Mouse (Mus musculus) forebrain, embryonic 15.5 days (tissue): ENCODE results near the gene Anks3. TPM values are rescaled to one million over a fixed set of nuclear protein-coding genes. Genes with fewer than 3 reads are reported as not detected.

Source experiments
- ATAC-seq: fragments of 200-750 bp; cut with Nextera tagmentation; replicated peaks from 2 replicates; pipeline ENCODE4 v1.8.0; 2017; ENCODE audit warnings: mild to moderate bottlenecking, moderate TSS enrichment, moderate library complexity
- H3K27ac ChIP-seq: fragments of 300-500 bp; sonication (generic); replicated peaks from 2 replicates; pipeline ENCODE4 v1.5.1; 2015; ENCODE audit warnings: mild to moderate bottlenecking, inconsistent platforms
- H3K27me3 ChIP-seq: fragments of 300-500 bp; sonication (generic); 2 replicates; pipeline ENCODE4 v1.6.1; 2015; ENCODE audit warnings: inconsistent platforms
- H3K36me3 ChIP-seq: fragments of 300-500 bp; sonication (generic); 2 replicates; pipeline ENCODE4 v1.6.1; 2015; ENCODE audit warnings: mild to moderate bottlenecking, inconsistent platforms
- H3K4me1 ChIP-seq: fragments of 300-500 bp; sonication (generic); 2 replicates; pipeline ENCODE4 v1.6.1; 2015; ENCODE audit warnings: inconsistent platforms
- H3K4me2 ChIP-seq: fragments of 300-500 bp; sonication (generic); replicated peaks from 2 replicates; pipeline ENCODE4 v1.6.1; 2015; ENCODE audit warnings: mild to moderate bottlenecking, inconsistent platforms
- H3K4me3 ChIP-seq: fragments of 300-500 bp; sonication (generic); 2 replicates; pipeline ENCODE4 v1.5.1; 2015; ENCODE audit warnings: mild to moderate bottlenecking, inconsistent platforms
- H3K9ac ChIP-seq: fragments of 300-500 bp; sonication (generic); replicated peaks from 2 replicates; pipeline ENCODE4 v1.6.1; 2015; ENCODE audit warnings: mild to moderate bottlenecking, inconsistent platforms
- H3K9me3 ChIP-seq: fragments of 300-500 bp; sonication (generic); 2 replicates; pipeline ENCODE4 v1.6.1; 2016; ENCODE audit warnings: inconsistent platforms
- WGBS: fragments of 180-500 bp; shearing (Covaris S2); methylation state at CpG from one replicate; pipeline ENCODE4 v1.1.7; 2015; ENCODE audit warnings: mixed read lengths; 5-methylcytosine and 5-hydroxymethylcytosine counted together
- polyA plus RNA-seq: library from polyadenylated mRNA; unstranded; fragments of >200 nt; fragmentation: Nextera tagmentation; extraction: Ambion mirVana; gene quantifications from 2 replicates; pipeline ENCODE4 v1.2.1, GENCODE M21; 2015

Gene Anks3
- polyA plus RNA-seq, 1 experiment from 2014 or later = 80.7 TPM

GRCm38 (mm10) chr16:4963346-4963745 lies 659 bp downstream of the Anks3 start:
- Histone ChIP-seq H3K9ac (peak overlapping the region; percentile 77), H3K27ac (0 out of 2 replicates have a peak overlapping the region, but pooled peaks have one; percentile 85), H3K27me3 (no peaks in the 10 kb centered on the region), H3K4me2 (peak overlapping the region; percentile 68), H3K36me3 (no peaks in the 10 kb centered on the region), H3K4me3 (peak overlapping the region; percentile 80), H3K4me1 (peaks cover 25% of the 10 kb centered on the region), H3K9me3 (no peaks in the 10 kb centered on the region)
- WGBS = 37% methylated on average over 9 of the region's 9 CpGs
- ATAC-seq = no peak

- Histone ChIP-seq H3K4me1 (peaks cover 22% of the 10 kb centered on the region), H3K36me3 (peaks cover 15% of the 10 kb centered on the region), H3K4me2 (no peak overlapping the region), H3K27ac (no peak overlapping the region), H3K4me3 (no peak overlapping the region), H3K9me3 (no peaks in the 10 kb centered on the region), H3K9ac (no peak overlapping the region), H3K27me3 (no peaks in the 10 kb centered on the region)
- 91% methylated on average over 8 of the region's 8 CpGs for WGBS
- ATAC-seq = no peak
These were observed 3.7 kb downstream of the Anks3 start for GRCm38 (mm10) chr16:4960260-4960659.

GRCm38 (mm10) chr16:4957446-4957845 lies 6.6 kb downstream of the Anks3 start:
- H3K27me3 ChIP-seq = no peaks in the 10 kb centered on the region
- H3K4me3 ChIP-seq = no peak overlapping the region
- peaks cover 43% of the 10 kb centered on the region for H3K36me3 ChIP-seq
- no peaks in the 10 kb centered on the region for H3K9me3 ChIP-seq
- H3K27ac ChIP-seq = no peak overlapping the region
- WGBS = 90% methylated on average over 3 of the region's 3 CpGs
- H3K4me2 ChIP-seq = no peak overlapping the region
- ATAC-seq = no peak
- H3K9ac ChIP-seq = no peak overlapping the region
- peaks cover 7% of the 10 kb centered on the region for H3K4me1 ChIP-seq

GRCm38 (mm10) chr16:4956609-4957008 lies 7.4 kb downstream of the Anks3 start:
- Histone ChIP-seq H3K4me3 (no peak overlapping the region), H3K4me1 (no peaks in the 10 kb centered on the region), H3K36me3 (peaks cover 50% of the 10 kb centered on the region), H3K9me3 (no peaks in the 10 kb centered on the region), H3K27me3 (no peaks in the 10 kb centered on the region), H3K9ac (no peak overlapping the region), H3K27ac (no peak overlapping the region), H3K4me2 (no peak overlapping the region)
- WGBS = 91% methylated on average over 3 of the region's 3 CpGs
- no peak for ATAC-seq

DNA sequence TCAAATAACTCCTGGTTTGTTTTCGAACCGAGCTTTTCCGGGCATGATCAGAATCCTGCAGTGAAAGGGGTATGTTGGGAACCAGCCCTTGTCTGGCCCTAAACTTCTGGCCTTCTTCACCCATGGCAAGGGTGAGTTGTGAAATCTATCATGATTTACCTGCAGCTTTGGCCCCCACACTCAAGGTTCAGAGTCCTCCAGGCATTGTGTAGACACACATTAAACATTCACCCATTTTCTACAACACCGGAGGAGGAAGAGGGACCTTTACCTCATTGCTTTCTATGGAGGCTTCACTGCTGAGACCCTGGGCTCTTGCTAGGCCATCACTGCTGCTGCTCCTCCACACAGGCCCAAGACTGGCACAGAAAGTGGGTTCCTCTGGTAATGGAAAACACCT lies 16.6 kb downstream of the Anks3 start:
- H3K9me3 ChIP-seq = no peaks in the 10 kb centered on the region
- WGBS = 79% methylated on average over 4 of the region's 4 CpGs

GRCm38 (mm10) chr16:4946155-4946554 lies 17.9 kb downstream of the Anks3 start:
- ATAC-seq = no peak
- 90% methylated on average over 3 of the region's 3 CpGs for WGBS
- H3K27me3 ChIP-seq = no peaks in the 10 kb centered on the region

More for the DNA sequence above, 16.6 kb downstream of the Anks3 start:
- ATAC-seq = no peak
- Histone ChIP-seq H3K4me1 (no peaks in the 10 kb centered on the region), H3K27ac (no peak overlapping the region), H3K4me2 (no peak overlapping the region), H3K9ac (no peak overlapping the region), H3K27me3 (no peaks in the 10 kb centered on the region), H3K4me3 (no peak overlapping the region), H3K36me3 (peaks cover 87% of the 10 kb centered on the region)

GRCm38 (mm10) chr16:4945415-4945814 lies 18.6 kb downstream of the Anks3 start:
- no peak for ATAC-seq
- no peaks in the 10 kb centered on the region for H3K27me3 ChIP-seq
- no peak overlapping the region for H3K4me2 ChIP-seq
- H3K27ac ChIP-seq = no peak overlapping the region
- H3K9me3 ChIP-seq = no peaks in the 10 kb centered on the region
- peaks cover 1% of the 10 kb centered on the region for H3K4me1 ChIP-seq
- no peak overlapping the region for H3K4me3 ChIP-seq
- peaks cover 88% of the 10 kb centered on the region for H3K36me3 ChIP-seq
- 83% methylated on average over 4 of the region's 4 CpGs for WGBS
- H3K9ac ChIP-seq = no peak overlapping the region

More at GRCm38 (mm10) chr16:4946155-4946554, 17.9 kb downstream of the Anks3 start:
- Histone ChIP-seq H3K9ac (no peak overlapping the region), H3K36me3 (peaks cover 87% of the 10 kb centered on the region), H3K4me1 (no peaks in the 10 kb centered on the region), H3K4me3 (no peak overlapping the region), H3K27ac (no peak overlapping the region), H3K4me2 (no peak overlapping the region), H3K9me3 (no peaks in the 10 kb centered on the region)

DNA sequence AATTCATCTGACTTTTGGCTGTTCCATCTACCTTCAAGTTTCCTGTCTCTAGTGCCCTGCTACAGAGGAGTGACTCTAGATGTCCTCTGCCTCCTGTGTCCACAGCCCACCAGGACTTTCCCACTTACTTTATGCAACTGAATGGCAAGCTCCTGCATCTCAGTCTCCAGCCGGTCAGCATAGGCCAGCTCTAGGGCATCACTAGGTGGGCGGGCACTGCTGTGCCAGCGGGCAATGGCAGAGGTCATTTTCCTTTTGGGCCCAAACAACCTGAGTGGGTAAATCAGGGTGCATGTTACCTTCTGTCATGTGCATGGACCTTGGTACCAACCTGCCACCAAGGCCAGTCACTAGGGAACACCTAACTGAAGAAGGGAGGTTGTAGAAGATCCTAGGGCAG lies 20.6 kb downstream of the Anks3 start:
- Histone ChIP-seq H3K27ac (no peak overlapping the region), H3K4me3 (no peak overlapping the region), H3K36me3 (peaks cover 80% of the 10 kb centered on the region), H3K9ac (no peak overlapping the region), H3K27me3 (no peaks in the 10 kb centered on the region), H3K4me1 (peaks cover 14% of the 10 kb centered on the region), H3K9me3 (no peaks in the 10 kb centered on the region), H3K4me2 (no peak overlapping the region)
- WGBS = 95% methylated on average over 3 of the region's 3 CpGs
- no peak for ATAC-seq

- Histone ChIP-seq H3K27ac (no peak overlapping the region), H3K27me3 (no peaks in the 10 kb centered on the region), H3K9me3 (no peaks in the 10 kb centered on the region), H3K4me3 (no peak overlapping the region), H3K36me3 (peaks cover 74% of the 10 kb centered on the region), H3K9ac (no peak overlapping the region), H3K4me2 (no peak overlapping the region), H3K4me1 (peaks cover 16% of the 10 kb centered on the region)
- 91% methylated on average over 8 of the region's 8 CpGs for WGBS
- ATAC-seq = no peak
These were observed 21.1 kb downstream of the Anks3 start for GRCm38 (mm10) chr16:4942868-4943267.

GRCm38 (mm10) chr16:4941016-4941415 lies 23.0 kb downstream of the Anks3 start:
- peaks cover 68% of the 10 kb centered on the region for H3K36me3 ChIP-seq
- ATAC-seq = no peak

DNA sequence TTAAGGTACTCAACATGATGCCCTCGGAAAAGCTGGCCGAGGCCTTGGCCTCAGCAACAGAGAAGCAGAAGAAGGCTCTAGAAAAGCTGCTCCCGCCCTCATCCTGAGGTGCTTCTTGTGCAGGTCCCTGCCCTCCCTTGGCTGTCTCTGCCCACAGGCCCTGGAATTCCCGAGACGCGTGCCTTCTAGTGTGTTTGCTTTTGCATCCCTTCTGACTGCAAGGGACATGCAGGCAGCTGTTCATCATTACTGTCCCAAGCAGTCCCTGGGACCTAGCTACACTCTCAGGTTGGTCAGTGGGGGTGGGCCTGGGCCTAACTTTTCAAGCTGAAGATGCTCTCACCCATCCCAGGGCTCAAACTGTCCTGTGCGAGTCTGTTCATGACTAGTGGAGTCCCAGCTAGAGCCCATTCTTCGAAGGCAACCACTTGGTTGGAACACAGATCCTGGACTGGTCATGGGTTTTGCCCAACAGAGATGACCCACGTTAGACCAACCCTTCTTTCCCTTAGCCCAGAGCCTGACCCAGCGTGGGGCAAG lies 23.6 kb downstream of the Anks3 start:
- H3K4me1 ChIP-seq = peaks cover 16% of the 10 kb centered on the region
- peak overlapping the region; percentile 92; the same call in 1 of the 2 replicates for H3K4me3 ChIP-seq
- H3K4me2 ChIP-seq = peak overlapping the region; percentile 98
- no peak overlapping the region for H3K27ac ChIP-seq
- WGBS = 91% methylated on average over 10 of the region's 10 CpGs
- peaks cover 68% of the 10 kb centered on the region for H3K36me3 ChIP-seq
- no peak overlapping the region for H3K9ac ChIP-seq
- no peaks in the 10 kb centered on the region for H3K27me3 ChIP-seq
- H3K9me3 ChIP-seq = no peaks in the 10 kb centered on the region
- no peak for ATAC-seq

More at GRCm38 (mm10) chr16:4941016-4941415, 23.0 kb downstream of the Anks3 start:
- no peak overlapping the region for H3K9ac ChIP-seq
- no peak overlapping the region for H3K27ac ChIP-seq
- peaks cover 16% of the 10 kb centered on the region for H3K4me1 ChIP-seq
- H3K27me3 ChIP-seq = no peaks in the 10 kb centered on the region
- no peak overlapping the region for H3K4me3 ChIP-seq
- no peak overlapping the region for H3K4me2 ChIP-seq
- H3K9me3 ChIP-seq = no peaks in the 10 kb centered on the region

GRCm38 (mm10) chr16:4939412-4939811 lies 24.6 kb downstream of the Anks3 start:
- WGBS = 3% methylated on average over 16 of the region's 16 CpGs
- no peaks in the 10 kb centered on the region for H3K27me3 ChIP-seq
- H3K9me3 ChIP-seq = no peaks in the 10 kb centered on the region
- H3K4me3 ChIP-seq = peak overlapping the region; percentile 92
- H3K9ac ChIP-seq = peak overlapping the region; percentile 99
- peaks cover 65% of the 10 kb centered on the region for H3K36me3 ChIP-seq
- ATAC-seq = peak; percentile 65
- H3K4me2 ChIP-seq = peak overlapping the region; percentile 98
- peaks cover 16% of the 10 kb centered on the region for H3K4me1 ChIP-seq
- peak overlapping the region; percentile 88 for H3K27ac ChIP-seq

DNA sequence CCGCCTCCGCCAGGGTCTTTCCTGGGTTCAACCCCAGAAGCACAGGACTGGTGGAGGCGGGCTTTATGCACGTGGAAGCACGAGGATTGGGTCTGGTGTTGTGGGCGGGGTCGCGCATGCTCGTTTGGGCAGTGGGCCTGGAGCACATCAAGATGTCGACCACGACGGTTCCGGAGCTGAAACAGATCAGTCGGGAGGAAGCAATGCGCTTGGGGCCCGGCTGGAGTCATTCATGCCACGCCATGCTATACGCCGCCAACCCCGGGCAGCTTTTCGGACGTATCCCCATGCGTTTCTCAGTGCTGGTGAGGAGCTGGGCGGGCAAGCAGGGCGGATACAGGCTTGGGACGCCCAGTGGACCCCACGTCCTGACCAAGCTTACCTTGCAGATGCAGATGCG lies 25.0 kb downstream of the Anks3 start:
- peak overlapping the region; percentile 92 for H3K4me3 ChIP-seq
- peak overlapping the region; percentile 88 for H3K27ac ChIP-seq
- peak; percentile 97 for ATAC-seq
- H3K36me3 ChIP-seq = peaks cover 65% of the 10 kb centered on the region
- H3K9ac ChIP-seq = peak overlapping the region; percentile 99
- WGBS = under 1% methylated on average over 28 of the region's 28 CpGs
- H3K9me3 ChIP-seq = no peaks in the 10 kb centered on the region
- H3K4me1 ChIP-seq = peaks cover 16% of the 10 kb centered on the region
- H3K4me2 ChIP-seq = peak overlapping the region; percentile 98
- no peaks in the 10 kb centered on the region for H3K27me3 ChIP-seq
